Mouse (Mus musculus) midbrain, postnatal 0 days (tissue): ENCODE data around the gene Gtf2ird1. TPM values are rescaled to one million over a fixed set of nuclear protein-coding genes. Genes with fewer than 3 reads are reported as not detected.

ENCODE experiments used
- ATAC-seq: fragments of 200-750 bp; cut with Nextera tagmentation; 2 replicates; pipeline ENCODE4 v1.8.0; 2017; ENCODE audit warnings: moderate number of reproducible peaks, mild to moderate bottlenecking, moderate TSS enrichment, moderate library complexity; ENCODE audit not compliant: low FRiP score
- DNase-seq: peaks from one replicate; pipeline ENCODE4 v3.0.0-alpha.2; 2015; ENCODE audit warnings: low spot score
- H3K27ac ChIP-seq: fragments of 300-500 bp; sonication (generic); 2 replicates; pipeline ENCODE4 v1.5.1; 2014; ENCODE audit warnings: low read depth, mild to moderate bottlenecking, low read length, mixed read lengths
- H3K27me3 ChIP-seq: fragments of 300-500 bp; sonication (generic); 2 replicates; pipeline ENCODE4 v1.6.1; 2014; ENCODE audit warnings: low read length, control low read depth, mixed read lengths; ENCODE audit not compliant: insufficient read depth
- H3K36me3 ChIP-seq: fragments of 300-500 bp; sonication (generic); 2 replicates; pipeline ENCODE4 v1.6.1; 2014; ENCODE audit warnings: low read length, control low read depth, mixed read lengths; ENCODE audit not compliant: insufficient read depth
- H3K4me1 ChIP-seq: fragments of 300-500 bp; sonication (generic); 2 replicates; pipeline ENCODE4 v1.6.1; 2014; ENCODE audit warnings: mild to moderate bottlenecking, control low read depth, antibody characterized with exemption, low read length, mixed read lengths; ENCODE audit not compliant: insufficient read depth
- H3K4me2 ChIP-seq: fragments of 300-500 bp; sonication (generic); 2 replicates; pipeline ENCODE4 v1.6.1; 2014; ENCODE audit warnings: low read depth, mild to moderate bottlenecking, low read length, mixed read lengths; ENCODE audit not compliant: poor library complexity, severe bottlenecking
- H3K4me3 ChIP-seq: fragments of 300-500 bp; sonication (generic); 2 replicates; pipeline ENCODE4 v1.5.1; 2014; ENCODE audit warnings: low read depth, mild to moderate bottlenecking, low read length, moderate library complexity
- H3K9ac ChIP-seq: fragments of 300-500 bp; sonication (generic); replicated peaks from 2 replicates; pipeline ENCODE4 v1.6.1; 2014; ENCODE audit warnings: mild to moderate bottlenecking, low read length, moderate library complexity, mixed read lengths; ENCODE audit not compliant: poor library complexity, severe bottlenecking
- H3K9me3 ChIP-seq: fragments of 300-500 bp; sonication (generic); 2 replicates; pipeline ENCODE4 v1.6.1; 2016; ENCODE audit warnings: low read length, control low read depth
- CTCF ChIP-seq: IDR thresholded peaks from 2 replicates; pipeline ENCODE4 v1.5.1; 2016; ENCODE audit warnings: antibody characterized with exemption, mild to moderate bottlenecking
- WGBS: fragments of 180-500 bp; shearing (Covaris S2); extraction: QIAGEN DNeasy Blood & Tissue Kit; methylation state at CpG from one replicate; pipeline ENCODE4 v1.1.7; 2014; 5-methylcytosine and 5-hydroxymethylcytosine counted together
- polyA plus RNA-seq: library from polyadenylated mRNA; unstranded; fragments of >200 nt; fragmentation: Nextera tagmentation; extraction: Ambion mirVana; gene quantifications from 2 replicates; pipeline ENCODE4 v1.2.1, GENCODE M21; 2015
- total RNA-seq: library from RNA; depleted of rRNA; stranded (reverse); fragments of >200 nt; gene quantifications from 2 replicates; pipeline ENCODE4 v1.2.3, GENCODE M21; 2014

Gene Gtf2ird1
- total and polyA plus RNA-seq, 2 experiments from 2014 or later: 53.4 to 54.3 TPM

GRCm38 (mm10) chr5:134497026-134497425, 40.5 kb upstream of the Gtf2ird1 start:
- WGBS: 97% methylated on average over 5 of the region's 5 CpGs
- TF ChIP-seq CTCF: no peak
- DNase-seq: no peak

GRCm38 (mm10) chr5:134495796-134496195, 39.3 kb upstream of the Gtf2ird1 start:
- WGBS: 86% methylated on average over 4 of the region's 4 CpGs

More at GRCm38 (mm10) chr5:134497026-134497425, 40.5 kb upstream of the Gtf2ird1 start:
- Histone ChIP-seq H3K4me1 (no peaks in the 10 kb centered on the region), H3K9me3 (no peaks in the 10 kb centered on the region), H3K4me2 (no peak overlapping the region), H3K4me3 (no peak overlapping the region), H3K36me3 (peaks cover 72% of the 10 kb centered on the region), H3K27ac (no peak overlapping the region), H3K9ac (no peak overlapping the region), H3K27me3 (no peaks in the 10 kb centered on the region)
- no peak for ATAC-seq

GRCm38 (mm10) chr5:134494142-134494541, 37.6 kb upstream of the Gtf2ird1 start:
- peak; percentile 51; the same call in 1 of the 2 replicates for ATAC-seq
- peak; percentile 96 for TF ChIP-seq CTCF
- 56% methylated on average over 11 of the region's 11 CpGs for WGBS
- Histone ChIP-seq H3K27me3 (no peaks in the 10 kb centered on the region), H3K4me2 (no peak overlapping the region), H3K4me3 (no peak overlapping the region), H3K27ac (no peak overlapping the region), H3K4me1 (no peaks in the 10 kb centered on the region), H3K9me3 (no peaks in the 10 kb centered on the region), H3K9ac (no peak overlapping the region), H3K36me3 (peaks cover 77% of the 10 kb centered on the region)
- peak; percentile 89 for DNase-seq

More at GRCm38 (mm10) chr5:134495796-134496195, 39.3 kb upstream of the Gtf2ird1 start:
- H3K4me1 ChIP-seq: no peaks in the 10 kb centered on the region
- H3K36me3 ChIP-seq: peaks cover 65% of the 10 kb centered on the region
- H3K4me3 ChIP-seq: no peak overlapping the region
- H3K9me3 ChIP-seq: no peaks in the 10 kb centered on the region
- H3K27me3 ChIP-seq: no peaks in the 10 kb centered on the region
- no peak for TF ChIP-seq CTCF
- H3K9ac ChIP-seq: no peak overlapping the region
- no peak overlapping the region for H3K4me2 ChIP-seq
- DNase-seq (no peak), ATAC-seq (no peak)
- H3K27ac ChIP-seq: no peak overlapping the region

- Histone ChIP-seq H3K4me3 (no peak overlapping the region), H3K9me3 (no peaks in the 10 kb centered on the region), H3K27me3 (no peaks in the 10 kb centered on the region), H3K36me3 (peaks cover 71% of the 10 kb centered on the region), H3K4me2 (no peak overlapping the region), H3K9ac (no peak overlapping the region), H3K4me1 (no peaks in the 10 kb centered on the region), H3K27ac (no peak overlapping the region)
- no peak for TF ChIP-seq CTCF
- ATAC-seq (no peak), DNase-seq (no peak)
- 97% methylated on average over 4 of the region's 4 CpGs for WGBS
These were observed 36.4 kb upstream of the Gtf2ird1 start for GRCm38 (mm10) chr5:134492956-134493355.

- no peaks in the 10 kb centered on the region for H3K27me3 ChIP-seq
- peak; percentile 91 for DNase-seq
- peak; percentile 95 for TF ChIP-seq CTCF
- 27% methylated on average over 18 of the region's 18 CpGs for WGBS
- H3K27ac ChIP-seq: no peak overlapping the region
- no peak overlapping the region for H3K4me3 ChIP-seq
- no peaks in the 10 kb centered on the region for H3K4me1 ChIP-seq
- H3K9me3 ChIP-seq: no peaks in the 10 kb centered on the region
- peaks cover 60% of the 10 kb centered on the region for H3K36me3 ChIP-seq
- no peak overlapping the region for H3K4me2 ChIP-seq
- H3K9ac ChIP-seq: 0 out of 2 replicates have a peak overlapping the region, but pooled peaks have one; percentile 29
- ATAC-seq: no peak
These were observed 35.3 kb upstream of the Gtf2ird1 start for GRCm38 (mm10) chr5:134491712-134492417.

- peaks cover 54% of the 10 kb centered on the region for H3K36me3 ChIP-seq
- ATAC-seq: no peak
- H3K27me3 ChIP-seq: no peaks in the 10 kb centered on the region
- 88% methylated on average over 2 of the region's 2 CpGs for WGBS
- H3K4me3 ChIP-seq: no peak overlapping the region
- H3K9ac ChIP-seq: no peak overlapping the region
- no peak overlapping the region for H3K4me2 ChIP-seq
- TF ChIP-seq CTCF: no peak
- no peak overlapping the region for H3K27ac ChIP-seq
- no peak for DNase-seq
- H3K9me3 ChIP-seq: no peaks in the 10 kb centered on the region
- H3K4me1 ChIP-seq: no peaks in the 10 kb centered on the region
These were observed 34.7 kb upstream of the Gtf2ird1 start for GRCm38 (mm10) chr5:134491206-134491605.
